Mouse (Mus musculus): ENCODE measurements around the gene Hist2h2aa1. TPM values are rescaled to one million over a fixed set of nuclear protein-coding genes. Genes with fewer than 3 reads are reported as not detected.
"Not testable (repeated sequence)": the region's sequence is repeated elsewhere in the genome, so short reads cannot be mapped to it uniquely, and the experiment has no call there.

Gene Hist2h2aa1
- total and polyA plus RNA-seq, 3 experiments = 21.4 to 503 TPM; not detected in 1

GRCm38 (mm10) chr3:96277800-96278624, 32.7 kb downstream of the Hist2h2aa1 start:
- DNase-seq = peak; percentile 92

- DNase-seq = no peak
Observed at GRCm38 (mm10) chr3:96280660-96281059, 35.4 kb downstream of the Hist2h2aa1 start.

- DNase-seq = no peak
Observed at GRCm38 (mm10) chr3:96284457-96284856, 39.2 kb downstream of the Hist2h2aa1 start.

- DNase-seq = not testable (repeated sequence)
Observed at GRCm38 (mm10) chr3:96287334-96287733, 42.0 kb downstream of the Hist2h2aa1 start.

- no peak for DNase-seq
Observed at GRCm38 (mm10) chr3:96289201-96289600, 43.9 kb downstream of the Hist2h2aa1 start.

- DNase-seq = not testable (repeated sequence)
Observed at GRCm38 (mm10) chr3:96290727-96291126, 45.4 kb downstream of the Hist2h2aa1 start.

GRCm38 (mm10) chr3:96292641-96293040, 47.3 kb downstream of the Hist2h2aa1 start:
- no peak for DNase-seq

- no peak for DNase-seq
Observed at GRCm38 (mm10) chr3:96293368-96293767, 48.1 kb downstream of the Hist2h2aa1 start.

GRCm38 (mm10) chr3:96293787-96294186, 48.5 kb downstream of the Hist2h2aa1 start, which contains the start of gene Fcgr1:
Fcgr1 (minus strand) TSS chr3:96293969.
- no peak for DNase-seq

Small RNA genes within 50 kb of the gene (microRNA-seq; reads per million reads assigned to microRNA genes)
- gene Gm44492 (0 reads per million in 2 experiments), gene Gm47311 (0 reads per million in 2 experiments), gene Gm47313 (0 reads per million in 2 experiments)

Other genes starting within 250 kb of the Hist2h2aa1 start
- gene Plekho1, start 249.5 kb upstream of the Hist2h2aa1 start, total RNA-seq (2021) = 10 to 100 TPM; 12.9 to 24.7 TPM
- gene Plekho1, start 249.5 kb upstream of the Hist2h2aa1 start, polyA plus RNA-seq (2012; rRNA removed) = 13.8 and 14.0 TPM in 2 replicates
- gene Vps45, start 187.0 kb upstream of the Hist2h2aa1 start, total RNA-seq (2021) = 10 to 100 TPM; 38.3 to 39.4 TPM
- gene Vps45, start 187.0 kb upstream of the Hist2h2aa1 start, polyA plus RNA-seq (2012; rRNA removed) = 2.6 and 3.0 TPM in 2 replicates
- 10 to 100 TPM; 25.0 to 38.2 TPM for gene Otud7b, start 141.0 kb upstream of the Hist2h2aa1 start, total RNA-seq (2021)
- 16.3 and 19.7 TPM in 2 replicates for gene Otud7b, start 141.0 kb upstream of the Hist2h2aa1 start, polyA plus RNA-seq (2012; rRNA removed)
- gene Mtmr11, start 83.5 kb upstream of the Hist2h2aa1 start, total RNA-seq (2021) = 10 to 100 TPM; 27.4 to 34.6 TPM
- gene Mtmr11, start 83.5 kb upstream of the Hist2h2aa1 start, polyA plus RNA-seq (2012; rRNA removed) = 15.0 and 20.5 TPM in 2 replicates
- gene Sf3b4, start 73.2 kb upstream of the Hist2h2aa1 start, total RNA-seq (2021) = 10 to 100 TPM; 49.4 to 55.2 TPM
- gene Sf3b4, start 73.2 kb upstream of the Hist2h2aa1 start, polyA plus RNA-seq (2012; rRNA removed) = 169 and 183 TPM in 2 replicates
- 10 to 100 TPM in 1 of 2 experiments, 1 to 10 TPM in 1; 5.7 to 14.1 TPM for gene Sv2a, start 64.3 kb upstream of the Hist2h2aa1 start, total RNA-seq (2021)
- 3.3 and 3.6 TPM in 2 replicates for gene Sv2a, start 64.3 kb upstream of the Hist2h2aa1 start, polyA plus RNA-seq (2012; rRNA removed)
- 10 to 100 TPM; 29.6 to 38.9 TPM for gene Bola1, start 25.8 kb upstream of the Hist2h2aa1 start, total RNA-seq (2021)
- gene Bola1, start 25.8 kb upstream of the Hist2h2aa1 start, polyA plus RNA-seq (2012; rRNA removed) = 95.5 and 96.5 TPM in 2 replicates
- 1 to 10 TPM; 3.1 to 8.3 TPM for gene Hist2h2ab, start 25.6 kb upstream of the Hist2h2aa1 start, total RNA-seq (2021)
- gene Hist2h2ab, start 25.6 kb upstream of the Hist2h2aa1 start, polyA plus RNA-seq (2012; rRNA removed) = 0.93 and 4.7 TPM in 2 replicates
- 10 to 100 TPM; 41.3 to 58.9 TPM for gene Hist2h2ac, start 24.6 kb upstream of the Hist2h2aa1 start, total RNA-seq (2021)
- gene Hist2h2ac, start 24.6 kb upstream of the Hist2h2aa1 start, polyA plus RNA-seq (2012; rRNA removed) = 5.1 TPM in 2 replicates
- 10 to 100 TPM; 15.6 to 23.5 TPM for gene Hist2h2be, start 24.4 kb upstream of the Hist2h2aa1 start, total RNA-seq (2021)
- 6.1 and 6.4 TPM in 2 replicates for gene Hist2h2be, start 24.4 kb upstream of the Hist2h2aa1 start, polyA plus RNA-seq (2012; rRNA removed)
- gene Hist2h3c2, start 6.4 kb upstream of the Hist2h2aa1 start, total RNA-seq (2021) = 10 to 100 TPM; 21.8 to 28.5 TPM
- 59.6 and 80.3 TPM in 2 replicates for gene Hist2h3c2, start 6.4 kb upstream of the Hist2h2aa1 start, polyA plus RNA-seq (2012; rRNA removed)
- 100 to 1,000 TPM; 493 to 563 TPM for gene Hist2h2aa2, start 5.2 kb upstream of the Hist2h2aa1 start, total RNA-seq (2021)
- 686 and 751 TPM in 2 replicates for gene Hist2h2aa2, start 5.2 kb upstream of the Hist2h2aa1 start, polyA plus RNA-seq (2012; rRNA removed)
- 1 to 10 TPM in 1 of 2 experiments, not detected in 1; 2.0 TPM for gene Hist2h3c1, start 1.2 kb downstream of the Hist2h2aa1 start, total RNA-seq (2021)
- not detected in 2 replicates for gene Hist2h3c1, start 1.2 kb downstream of the Hist2h2aa1 start, polyA plus RNA-seq (2012; rRNA removed)
- gene Hist2h4, start 17.8 kb downstream of the Hist2h2aa1 start, total RNA-seq (2021) = 10 to 100 TPM; 15.2 to 26.7 TPM
- 2.7 and 2.8 TPM in 2 replicates for gene Hist2h4, start 17.8 kb downstream of the Hist2h2aa1 start, polyA plus RNA-seq (2012; rRNA removed)
- 10 to 100 TPM; 50.8 to 65.4 TPM for gene Hist2h3b, start 23.2 kb downstream of the Hist2h2aa1 start, total RNA-seq (2021)
- 30.9 and 38.0 TPM in 2 replicates for gene Hist2h3b, start 23.2 kb downstream of the Hist2h2aa1 start, polyA plus RNA-seq (2012; rRNA removed)
- 10 to 100 TPM; 61.7 to 85.5 TPM for gene Hist2h2bb, start 24.3 kb downstream of the Hist2h2aa1 start, total RNA-seq (2021)
- 0.93 TPM in 1 of 2 replicates, not detected in the other for gene Hist2h2bb, start 24.3 kb downstream of the Hist2h2aa1 start, polyA plus RNA-seq (2012; rRNA removed)
- gene Fcgr1, start 48.5 kb downstream of the Hist2h2aa1 start, total RNA-seq (2021) = 1 to 10 TPM; 1.9 to 2.1 TPM
- gene Fcgr1, start 48.5 kb downstream of the Hist2h2aa1 start, polyA plus RNA-seq (2012; rRNA removed) = 2.2 and 2.3 TPM in 2 replicates
- gene BC107364, start 206.8 kb downstream of the Hist2h2aa1 start, total RNA-seq (2021) = not detected
- not detected in 2 replicates for gene BC107364, start 206.8 kb downstream of the Hist2h2aa1 start, polyA plus RNA-seq (2012; rRNA removed)